Mouse (Mus musculus) brain, embryonic 14.5 days (tissue): ENCODE measurements around the gene Ccdc142.

Source experiments
- CTCF ChIP-seq: fragments of 200-500 bp; IDR thresholded peaks from 2 replicates; pipeline ENCODE4 v1.5.1; 2012; ENCODE audit warnings: inconsistent platforms, mild to moderate bottlenecking, moderate library complexity, borderline replicate concordance; ENCODE audit not compliant: insufficient read depth, insufficient read length; ENCODE audit errors: extremely low read depth
- POLR2A ChIP-seq: fragments of 200-500 bp; IDR thresholded peaks from 2 replicates; pipeline ENCODE4 v1.6.1; 2012; ENCODE audit warnings: mild to moderate bottlenecking, inconsistent platforms, borderline replicate concordance; ENCODE audit not compliant: poor library complexity, insufficient read depth, insufficient read length, severe bottlenecking; ENCODE audit errors: extremely low read depth

GRCm38 (mm10) chr6:83095968-83096367, 5.4 kb upstream of the Ccdc142 start:
- TF ChIP-seq CTCF: no peak
- TF ChIP-seq POLR2A: no peak
